Mouse (Mus musculus): ENCODE data around the gene Pdk4. TPM values are rescaled to one million over a fixed set of nuclear protein-coding genes. Genes with fewer than 3 reads are reported as not detected.

Gene Pdk4
- polyA plus RNA-seq, 1 experiment = 41.6 TPM

- Histone ChIP-seq H3ac (ENCODE audit: control insufficient read depth, insufficient read length, low read depth) (no peak overlapping the region), H3K4me3 (ENCODE audit: insufficient read depth, poor library complexity, severe bottlenecking) (no peak overlapping the region), H3K79me2 (ENCODE audit: control insufficient read depth, insufficient read depth) (no peaks in the 10 kb centered on the region), H3K36me3 (ENCODE audit: control insufficient read depth, insufficient read depth) (no peaks in the 10 kb centered on the region), H3K27me3 (ENCODE audit: control insufficient read depth, insufficient read depth, insufficient read length) (no peaks in the 10 kb centered on the region), H3K79me3 (ENCODE audit: low read depth) (no peaks in the 10 kb centered on the region)
- TF ChIP-seq MYOD1 (IDR thresholded peaks at IDR 0.05; ENCODE audit: control insufficient read depth, insufficient read length, low read depth) = no peak
- TF ChIP-seq FOSL1 (IDR thresholded peaks at IDR 0.05; ENCODE audit: insufficient read depth, low read length, poor library complexity, severe bottlenecking) = no peak
- no peak for TF ChIP-seq CEBPB (IDR thresholded peaks at IDR 0.05; ENCODE audit: low read depth)
Observed at GRCm38 (mm10) chr6:5470480-5471318, 25.4 kb downstream of the Pdk4 start.

- H3K79me2 ChIP-seq (ENCODE audit: control insufficient read depth, insufficient read depth) = no peaks in the 10 kb centered on the region
- H3K79me3 ChIP-seq (ENCODE audit: low read depth) = no peaks in the 10 kb centered on the region
- H3ac ChIP-seq (ENCODE audit: control insufficient read depth, insufficient read length, low read depth) = no peak overlapping the region
- TF ChIP-seq USF1 (IDR thresholded peaks at IDR 0.05; ENCODE audit: low read depth) = no peak
- TF ChIP-seq CEBPB (IDR thresholded peaks at IDR 0.05; ENCODE audit: low read depth) = no peak
- no peak for TF ChIP-seq MAX (IDR thresholded peaks at IDR 0.05)
- no peak for TF ChIP-seq MYOD1 (IDR thresholded peaks at IDR 0.05; ENCODE audit: control insufficient read depth, insufficient read length, low read depth)
- no peak for TF ChIP-seq CTCF (IDR thresholded peaks at IDR 0.05; ENCODE audit: control insufficient read depth, insufficient read depth, insufficient read length)
- no peaks in the 10 kb centered on the region for H3K27me3 ChIP-seq (ENCODE audit: control insufficient read depth, insufficient read depth, insufficient read length)
- no peaks in the 10 kb centered on the region for H3K36me3 ChIP-seq (ENCODE audit: control insufficient read depth, insufficient read depth)
- no peak overlapping the region for H3K4me3 ChIP-seq (ENCODE audit: insufficient read depth, poor library complexity, severe bottlenecking)
Observed at GRCm38 (mm10) chr6:5455836-5456235, 40.3 kb downstream of the Pdk4 start.

- H3K36me3 ChIP-seq (ENCODE audit: control insufficient read depth, insufficient read depth) = no peaks in the 10 kb centered on the region
Observed at GRCm38 (mm10) chr6:5449878-5450277, 46.2 kb downstream of the Pdk4 start.

GRCm38 (mm10) chr6:5448396-5448795 lies 47.7 kb downstream of the Pdk4 start:
- Histone ChIP-seq H3ac (ENCODE audit: control insufficient read depth, insufficient read length, low read depth) (no peak overlapping the region), H3K36me3 (ENCODE audit: control insufficient read depth, insufficient read depth) (no peaks in the 10 kb centered on the region), H3K4me3 (ENCODE audit: insufficient read depth, poor library complexity, severe bottlenecking) (no peak overlapping the region), H3K79me3 (ENCODE audit: low read depth) (no peaks in the 10 kb centered on the region), H3K79me2 (ENCODE audit: control insufficient read depth, insufficient read depth) (no peaks in the 10 kb centered on the region), H3K27me3 (ENCODE audit: control insufficient read depth, insufficient read depth, insufficient read length) (no peaks in the 10 kb centered on the region)
- TF ChIP-seq USF1 (IDR thresholded peaks at IDR 0.05; ENCODE audit: low read depth) = no peak
- TF ChIP-seq MYOD1 (IDR thresholded peaks at IDR 0.05; ENCODE audit: control insufficient read depth, insufficient read length, low read depth) = no peak
- TF ChIP-seq CEBPB (IDR thresholded peaks at IDR 0.05; ENCODE audit: low read depth) = no peak
- no peak for TF ChIP-seq MAX (IDR thresholded peaks at IDR 0.05)
- TF ChIP-seq CTCF (IDR thresholded peaks at IDR 0.05; ENCODE audit: control insufficient read depth, insufficient read depth, insufficient read length) = no peak
- TF ChIP-seq FOSL1 (IDR thresholded peaks at IDR 0.05; ENCODE audit: insufficient read depth, low read length, poor library complexity, severe bottlenecking) = no peak
- no peak for TF ChIP-seq MYOG (IDR thresholded peaks at IDR 0.05; ENCODE audit: control insufficient read depth, extremely low read depth, insufficient read length)

More at GRCm38 (mm10) chr6:5449878-5450277, 46.2 kb downstream of the Pdk4 start:
- TF ChIP-seq MYOD1 (IDR thresholded peaks at IDR 0.05; ENCODE audit: control insufficient read depth, insufficient read length, low read depth) (no peak), FOSL1 (IDR thresholded peaks at IDR 0.05; ENCODE audit: insufficient read depth, low read length, poor library complexity, severe bottlenecking) (no peak), USF1 (IDR thresholded peaks at IDR 0.05; ENCODE audit: low read depth) (no peak), CTCF (IDR thresholded peaks at IDR 0.05; ENCODE audit: control insufficient read depth, insufficient read depth, insufficient read length) (no peak), CEBPB (IDR thresholded peaks at IDR 0.05; ENCODE audit: low read depth) (no peak), MAX (IDR thresholded peaks at IDR 0.05) (no peak), MYOG (IDR thresholded peaks at IDR 0.05; ENCODE audit: control insufficient read depth, extremely low read depth, insufficient read length) (no peak)
- Histone ChIP-seq H3ac (ENCODE audit: control insufficient read depth, insufficient read length, low read depth) (no peak overlapping the region), H3K79me3 (ENCODE audit: low read depth) (no peaks in the 10 kb centered on the region), H3K79me2 (ENCODE audit: control insufficient read depth, insufficient read depth) (no peaks in the 10 kb centered on the region), H3K27me3 (ENCODE audit: control insufficient read depth, insufficient read depth, insufficient read length) (no peaks in the 10 kb centered on the region), H3K4me3 (ENCODE audit: insufficient read depth, poor library complexity, severe bottlenecking) (no peak overlapping the region)

GRCm38 (mm10) chr6:5447546-5447945 lies 48.6 kb downstream of the Pdk4 start:
- Histone ChIP-seq H3K79me3 (ENCODE audit: low read depth) (no peaks in the 10 kb centered on the region), H3K36me3 (ENCODE audit: control insufficient read depth, insufficient read depth) (no peaks in the 10 kb centered on the region)
- TF ChIP-seq MAX (IDR thresholded peaks at IDR 0.05) (no peak), MYOD1 (IDR thresholded peaks at IDR 0.05; ENCODE audit: control insufficient read depth, insufficient read length, low read depth) (no peak), USF1 (IDR thresholded peaks at IDR 0.05; ENCODE audit: low read depth) (no peak), CEBPB (IDR thresholded peaks at IDR 0.05; ENCODE audit: low read depth) (no peak), FOSL1 (IDR thresholded peaks at IDR 0.05; ENCODE audit: insufficient read depth, low read length, poor library complexity, severe bottlenecking) (no peak), CTCF (IDR thresholded peaks at IDR 0.05; ENCODE audit: control insufficient read depth, insufficient read depth, insufficient read length) (no peak), MYOG (IDR thresholded peaks at IDR 0.05; ENCODE audit: control insufficient read depth, extremely low read depth, insufficient read length) (no peak)

GRCm38 (mm10) chr6:5447013-5447412 lies 49.1 kb downstream of the Pdk4 start:
- no peaks in the 10 kb centered on the region for H3K79me3 ChIP-seq (ENCODE audit: low read depth)

More at GRCm38 (mm10) chr6:5447546-5447945, 48.6 kb downstream of the Pdk4 start:
- Histone ChIP-seq H3K27me3 (ENCODE audit: control insufficient read depth, insufficient read depth, insufficient read length) (no peaks in the 10 kb centered on the region), H3K4me3 (ENCODE audit: insufficient read depth, poor library complexity, severe bottlenecking) (no peak overlapping the region), H3K79me2 (ENCODE audit: control insufficient read depth, insufficient read depth) (no peaks in the 10 kb centered on the region), H3ac (ENCODE audit: control insufficient read depth, insufficient read length, low read depth) (no peak overlapping the region)

More at GRCm38 (mm10) chr6:5447013-5447412, 49.1 kb downstream of the Pdk4 start:
- TF ChIP-seq FOSL1 (IDR thresholded peaks at IDR 0.05; ENCODE audit: insufficient read depth, low read length, poor library complexity, severe bottlenecking) (no peak), CTCF (IDR thresholded peaks at IDR 0.05; ENCODE audit: control insufficient read depth, insufficient read depth, insufficient read length) (no peak), CEBPB (IDR thresholded peaks at IDR 0.05; ENCODE audit: low read depth) (no peak), MAX (IDR thresholded peaks at IDR 0.05) (no peak), USF1 (IDR thresholded peaks at IDR 0.05; ENCODE audit: low read depth) (no peak), MYOD1 (IDR thresholded peaks at IDR 0.05; ENCODE audit: control insufficient read depth, insufficient read length, low read depth) (no peak), MYOG (IDR thresholded peaks at IDR 0.05; ENCODE audit: control insufficient read depth, extremely low read depth, insufficient read length) (no peak)
- no peak overlapping the region for H3K4me3 ChIP-seq (ENCODE audit: insufficient read depth, poor library complexity, severe bottlenecking)
- H3K79me2 ChIP-seq (ENCODE audit: control insufficient read depth, insufficient read depth) = no peaks in the 10 kb centered on the region
- no peaks in the 10 kb centered on the region for H3K36me3 ChIP-seq (ENCODE audit: control insufficient read depth, insufficient read depth)
- no peak overlapping the region for H3ac ChIP-seq (ENCODE audit: control insufficient read depth, insufficient read length, low read depth)
- no peaks in the 10 kb centered on the region for H3K27me3 ChIP-seq (ENCODE audit: control insufficient read depth, insufficient read depth, insufficient read length)

Data from C2C12 (cell line).